Mouse (Mus musculus) stomach, postnatal 0 days (tissue): ENCODE data around the gene Podnl1.

Experiments
- CTCF ChIP-seq: IDR thresholded peaks from 2 replicates; pipeline ENCODE4 v1.5.1; 2016; ENCODE audit warnings: antibody characterized with exemption, low read depth, mild to moderate bottlenecking, moderate library complexity
- EP300 ChIP-seq: optimal IDR thresholded peaks from 2 replicates; pipeline ENCODE3; 2016; ENCODE audit warnings: antibody characterized with exemption

DNA sequence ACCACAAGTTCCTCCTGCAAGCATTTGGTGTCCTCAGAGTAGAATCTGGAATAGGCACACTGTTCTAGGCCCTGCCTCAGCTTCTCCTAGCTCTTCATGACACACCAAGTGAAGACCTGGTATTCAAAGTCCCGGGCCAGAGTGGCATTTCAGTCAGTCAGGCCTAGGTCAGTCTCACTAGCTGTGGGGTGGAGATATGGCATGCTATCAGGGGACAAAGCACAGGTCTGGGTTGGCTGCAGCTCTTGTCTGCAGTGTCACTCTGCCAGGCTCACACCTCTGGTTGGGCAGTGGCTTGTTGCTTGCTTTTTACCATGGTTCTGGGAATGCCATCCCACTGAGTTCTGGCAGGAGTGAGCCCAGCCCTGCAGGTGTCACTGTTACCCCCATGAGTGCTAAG is 49.4 kb upstream of the Podnl1 start:
- TF ChIP-seq CTCF, result no peak
- no peak for TF ChIP-seq EP300
